ENCODE assay signal across 18 mouse cellular contexts in genomic region chr16:21562625-21563300, GRCm38 (mm10).
DNase-seq lines count a peak whose midpoint lies in the region; ATAC-seq and TF ChIP-seq lines count a peak whose summit lies in the region.
"Had no signal": no experiment of that assay in that cellular context is flagged by ENCODE, and none has a peak within 500 bp of the region (broad histone marks: within the 10 kb centered on the region; RNA-seq: fewer than 3 reads in every experiment).

No protein-coding gene starts in this region.

- H3K4me2 ChIP-seq in heart, postnatal 0 days (ENCODE audit: low read depth, low read length) = no peak overlapping the region
- H3K4me2 ChIP-seq: hindbrain, embryonic 15.5 days; limb, embryonic 13.5 days; midbrain, embryonic 12.5 days had no signal

- peak; percentile 21 for DNase-seq in embryo, embryonic 10 days (ENCODE audit: low spot score)
- no peak for DNase-seq in embryo, embryonic 9.5 days (ENCODE audit: extremely low spot score)
- no peak for DNase-seq in heart, postnatal 0 days (ENCODE audit: low spot score)
- DNase-seq in heart, adult 18-20 months = no peak
- DNase-seq in retina, postnatal 1 day = peak; percentile 42
- DNase-seq in retina, embryonic 14.5 days (ENCODE audit: low spot score) = no peak
- DNase-seq in gastrocnemius, postnatal 36 days = no peak
- DNase-seq: cerebellum, postnatal 14 days; gastrocnemius, postnatal 14 days; right cerebral cortex, postnatal 4 days had no signal

- H3K27ac ChIP-seq in heart, postnatal 0 days (ENCODE audit: low read depth) = peak overlapping the region; percentile 48
- peak overlapping the region; percentile 15; the same call in 1 of the 2 replicates for H3K27ac ChIP-seq in small intestine, adult 2 months (ENCODE audit: insufficient read depth, low read depth, low read length)
- H3K27ac ChIP-seq: hindbrain, embryonic 15.5 days; kidney, postnatal 0 days; limb, embryonic 13.5 days; midbrain, embryonic 12.5 days had no signal

- WGBS in heart, postnatal 0 days = 40% methylated on average over 3 of the region's 3 CpGs
- 84% methylated on average over 3 of the region's 3 CpGs for WGBS in small intestine, adult 2 months

- TF ChIP-seq POLR2A in small intestine, adult 2 months (IDR thresholded peaks at IDR 0.05; ENCODE audit: low read depth, low read length) = no peak

- H3K36me3 ChIP-seq in heart, postnatal 0 days (replicated peaks; ENCODE audit: control insufficient read depth, insufficient read depth, low read length) = peaks cover 20% of the 10 kb centered on the region
- H3K36me3 ChIP-seq in small intestine, adult 2 months (ENCODE audit: control insufficient read depth, insufficient read depth, low read length) = peaks cover 11% of the 10 kb centered on the region
- H3K36me3 ChIP-seq: hindbrain, embryonic 15.5 days had no signal

- intact Hi-C loops in gastrocnemius, postnatal 36 days (cut with DNase I) = no loop called here

- no peak overlapping the region for H3K9ac ChIP-seq in heart, postnatal 0 days (replicated peaks; ENCODE audit: low read depth, low read length)
- H3K9ac ChIP-seq: hindbrain, embryonic 15.5 days; limb, embryonic 13.5 days; midbrain, embryonic 12.5 days had no signal

- no peak for TF ChIP-seq EP300 in heart, postnatal 0 days (IDR thresholded peaks at IDR 0.05; ENCODE audit: low read depth)

- peaks cover 9% of the 10 kb centered on the region for H3K4me1 ChIP-seq in heart, postnatal 0 days (ENCODE audit: control insufficient read depth, insufficient read depth)
- H3K4me1 ChIP-seq in small intestine, adult 2 months (ENCODE audit: control insufficient read depth, insufficient read depth, insufficient read length, low read length) = no peaks in the 10 kb centered on the region
- H3K4me1 ChIP-seq: hindbrain, embryonic 15.5 days; limb, embryonic 13.5 days had no signal

- no peaks in the 10 kb centered on the region for H3K27me3 ChIP-seq in heart, postnatal 0 days (ENCODE audit: control insufficient read depth, insufficient read depth, low read length)
- H3K27me3 ChIP-seq in small intestine, adult 2 months (ENCODE audit: control insufficient read depth, insufficient read depth, low read length) = no peaks in the 10 kb centered on the region
- H3K27me3 ChIP-seq: hindbrain, embryonic 15.5 days; limb, embryonic 13.5 days; midbrain, embryonic 12.5 days; Patski had no signal

- H3K9me3 ChIP-seq in heart, postnatal 0 days (replicated peaks; ENCODE audit: control insufficient read depth, low read length) = no peaks in the 10 kb centered on the region
- H3K9me3 ChIP-seq: forebrain, embryonic 10.5 days; hindbrain, embryonic 15.5 days; limb, embryonic 13.5 days; midbrain, embryonic 12.5 days had no signal

- ATAC-seq in heart, postnatal 0 days (ENCODE audit: insufficient read depth, low read depth) = peak; percentile 55
- ATAC-seq: intestine, postnatal 0 days; Patski had no signal

- no peak for TF ChIP-seq CTCF in heart, postnatal 0 days (IDR thresholded peaks at IDR 0.05; ENCODE audit: low read depth)
- no peak for TF ChIP-seq CTCF in small intestine, adult 2 months (IDR thresholded peaks at IDR 0.05; ENCODE audit: extremely low read depth, insufficient read length, insufficient replicate concordance, low read depth, low read length)

- no peak overlapping the region for H3K4me3 ChIP-seq in heart, postnatal 0 days (ENCODE audit: low read depth, low read length)
- no peak overlapping the region for H3K4me3 ChIP-seq in small intestine, adult 2 months (ENCODE audit: low read depth, low read length)
- H3K4me3 ChIP-seq: forebrain, embryonic 10.5 days; hindbrain, embryonic 15.5 days; limb, embryonic 13.5 days; midbrain, embryonic 12.5 days had no signal

Comparison
In these comparisons a context has a peak if more than half of its experiments do, and no peak if none do; other contexts are left out.
1. DNase-seq: peak in embryo, embryonic 10 days (single experiment) and retina, postnatal 1 day (single experiment); none in embryo, embryonic 9.5 days (single experiment), heart, postnatal 0 days (single experiment), heart, adult 18-20 months (0 of 2), retina, embryonic 14.5 days (single experiment) and gastrocnemius, postnatal 36 days (0 of 2).